Comparison of ENCODE assay signal across 38 mouse cellular contexts in the genomic region with DNA sequence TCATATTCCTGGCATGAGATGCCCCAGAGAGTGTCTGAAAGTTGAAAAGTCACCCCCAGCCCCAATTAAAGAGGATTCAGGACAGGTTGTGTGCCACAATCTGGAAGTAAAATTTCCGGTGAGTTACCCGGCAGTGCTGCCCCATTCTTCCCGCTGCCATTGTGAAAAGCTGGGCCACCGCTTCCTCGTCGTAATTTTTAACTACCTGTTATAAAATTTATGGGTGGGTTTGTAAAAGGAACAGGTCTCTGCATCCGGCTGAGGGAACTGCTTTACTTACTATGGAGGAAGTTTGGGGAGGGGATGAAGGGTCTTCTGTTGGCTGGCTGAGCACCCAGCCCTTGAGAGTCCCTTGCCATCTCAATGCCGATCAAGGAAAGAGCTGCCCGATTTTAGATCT. TPM values are rescaled to one million over a fixed set of nuclear protein-coding genes. Genes with fewer than 3 reads are reported as not detected.
DNase-seq lines count a peak whose midpoint lies in the region; ATAC-seq and TF ChIP-seq lines count a peak whose summit lies in the region.
"Had no signal": no experiment of that assay in that cellular context is flagged by ENCODE, and none has a peak within 500 bp of the region (broad histone marks: within the 10 kb centered on the region; RNA-seq: fewer than 3 reads in every experiment).

No protein-coding gene starts in this region.

- peaks cover 17% of the 10 kb centered on the region for H3K79me2 ChIP-seq in MEL (ENCODE audit: control insufficient read depth, insufficient read depth, low read length, poor library complexity)

- H3K9ac ChIP-seq in kidney, embryonic 14.5 days (ENCODE audit: low read depth, low read length), result peak overlapping the region; percentile 58
- H3K9ac ChIP-seq in MEL (ENCODE audit: control insufficient read depth, low read depth, low read length, poor library complexity, severe bottlenecking), result peak overlapping the region; percentile 98; the same call in 1 of the 2 replicates
- H3K9ac ChIP-seq in intestine, embryonic 15.5 days, result peak overlapping the region; percentile 1; the same call in 1 of the 2 replicates
- H3K9ac ChIP-seq in limb, embryonic 12.5 days (replicated peaks), result no peak overlapping the region
- H3K9ac ChIP-seq in liver, embryonic 12.5 days, result no peak overlapping the region
- H3K9ac ChIP-seq: embryonic facial prominence, embryonic 13.5 days; hindbrain, embryonic 14.5 days had no signal

- H3K4me2 ChIP-seq in kidney, embryonic 14.5 days (replicated peaks; ENCODE audit: low read depth, low read length), result peak overlapping the region; percentile 47
- peak overlapping the region; percentile 6; the same call in 1 of the 2 replicates for H3K4me2 ChIP-seq in intestine, embryonic 15.5 days (replicated peaks)
- peak overlapping the region; percentile 15; the same call in 1 of the 2 replicates for H3K4me2 ChIP-seq in limb, embryonic 12.5 days
- no peak overlapping the region for H3K4me2 ChIP-seq in liver, embryonic 12.5 days
- H3K4me2 ChIP-seq: embryonic facial prominence, embryonic 13.5 days; heart, embryonic 11.5 days; hindbrain, embryonic 14.5 days; midbrain, embryonic 11.5 days had no signal

- WGBS in kidney, embryonic 14.5 days, result 7% methylated on average over 9 of the region's 9 CpGs
- 10% methylated on average over 9 of the region's 9 CpGs for WGBS in intestine, embryonic 15.5 days
- under 1% methylated on average over 9 of the region's 9 CpGs for WGBS in limb, embryonic 12.5 days
- 2% methylated on average over 9 of the region's 9 CpGs for WGBS in liver, embryonic 12.5 days (ENCODE audit: insufficient replicate concordance)

- no peak for ATAC-seq in kidney, embryonic 14.5 days (ENCODE audit: low FRiP score, low TSS enrichment)
- ATAC-seq in intestine, embryonic 15.5 days, result no peak
- no peak for ATAC-seq in limb, embryonic 12.5 days (ENCODE audit: insufficient number of reproducible peaks, insufficient read depth, low FRiP score, low TSS enrichment, low read depth)
- no peak for ATAC-seq in liver, embryonic 12.5 days
- ATAC-seq: forebrain, embryonic 16.5 days had no signal

- no peak for DNase-seq in kidney, postnatal 36 days
- no peak for DNase-seq in MEL (ENCODE audit: low read depth, low spot score)
- DNase-seq in thymus, postnatal 25 days, result no peak
- DNase-seq in testis, postnatal 14 days (ENCODE audit: low spot score), result no peak
- DNase-seq: adrenal gland, postnatal 25 days; cerebellum, adult 11-12 months; cerebellum, adult 9-11 months; gastrocnemius, adult 2 months; gastrocnemius, postnatal 36 days; heart, adult 18-20 months; lung, postnatal 36 days; right cerebral cortex, postnatal 4 days; thymus, adult 2 months; thymus, postnatal 4 days had no signal

- TF ChIP-seq CTCF in MEL (IDR thresholded peaks at IDR 0.05 in 2 of 3, conservative IDR thresholded peaks at IDR 0.05 in 1 of 3; ENCODE audit: control insufficient read depth in 1 of 3, insufficient read depth in 1 of 3, low read depth in 2 of 3, low read length in 3 of 3, poor library complexity in 1 of 3, severe bottlenecking in 1 of 3), result no peak

- no peak for TF ChIP-seq POLR2A in MEL (IDR thresholded peaks at IDR 0.05; ENCODE audit: control insufficient read depth in 1 of 2, insufficient read depth in 1 of 2, low read depth in 1 of 2, low read length in 2 of 2, poor library complexity in 1 of 2)

- H3K36me3 ChIP-seq in kidney, embryonic 14.5 days (ENCODE audit: control insufficient read depth, insufficient read depth, low read length), result no peaks in the 10 kb centered on the region
- peaks cover 0 to 14% of the 10 kb centered on the region in 2 experiments; a peak in 2 of 4 replicates for H3K36me3 ChIP-seq in MEL (ENCODE audit: control insufficient read depth in 1 of 2, insufficient read depth in 2 of 2, low read length in 2 of 2)
- no peaks in the 10 kb centered on the region for H3K36me3 ChIP-seq in intestine, embryonic 15.5 days
- no peaks in the 10 kb centered on the region for H3K36me3 ChIP-seq in limb, embryonic 12.5 days
- H3K36me3 ChIP-seq in liver, embryonic 12.5 days, result no peaks in the 10 kb centered on the region
- H3K36me3 ChIP-seq: embryonic facial prominence, embryonic 13.5 days had no signal

- peaks cover 44% of the 10 kb centered on the region; the same call in 1 of the 2 replicates for H3K4me1 ChIP-seq in kidney, embryonic 14.5 days (ENCODE audit: control insufficient read depth, insufficient read depth, low read length)
- H3K4me1 ChIP-seq in MEL (ENCODE audit: control insufficient read depth in 1 of 2, insufficient read depth in 2 of 2, low read length in 2 of 2), result peaks cover 6 to 16% of the 10 kb centered on the region in 2 experiments; a peak in 3 of 4 replicates
- H3K4me1 ChIP-seq in intestine, embryonic 15.5 days (replicated peaks), result peaks cover 19% of the 10 kb centered on the region; the same call in 1 of the 2 replicates
- peaks cover 59% of the 10 kb centered on the region for H3K4me1 ChIP-seq in limb, embryonic 12.5 days (replicated peaks)
- peaks cover 17% of the 10 kb centered on the region; the same call in 1 of the 2 replicates for H3K4me1 ChIP-seq in liver, embryonic 12.5 days

- peaks cover 18% of the 10 kb centered on the region for H3K27me3 ChIP-seq in kidney, embryonic 14.5 days (ENCODE audit: control insufficient read depth, insufficient read depth, low read length)
- no peaks in the 10 kb centered on the region for H3K27me3 ChIP-seq in MEL (ENCODE audit: control insufficient read depth in 1 of 2, insufficient read depth in 2 of 2, low read length in 2 of 2)
- H3K27me3 ChIP-seq in intestine, embryonic 15.5 days (replicated peaks), result peaks cover 84% of the 10 kb centered on the region
- peaks cover 95% of the 10 kb centered on the region for H3K27me3 ChIP-seq in limb, embryonic 12.5 days
- H3K27me3 ChIP-seq in liver, embryonic 12.5 days (replicated peaks), result peaks cover 99% of the 10 kb centered on the region

- peak overlapping the region; percentile 10; the same call in 1 of the 2 replicates for H3K4me3 ChIP-seq in kidney, embryonic 14.5 days (ENCODE audit: low read length)
- H3K4me3 ChIP-seq in MEL (ENCODE audit: control insufficient read depth in 1 of 2, insufficient read depth in 1 of 2, low read depth in 2 of 2, low read length in 2 of 2), result no peak overlapping the region
- H3K4me3 ChIP-seq in intestine, embryonic 15.5 days (replicated peaks), result no peak overlapping the region
- no peak overlapping the region for H3K4me3 ChIP-seq in limb, embryonic 12.5 days (replicated peaks)
- no peak overlapping the region for H3K4me3 ChIP-seq in liver, embryonic 12.5 days
- H3K4me3 ChIP-seq: embryonic facial prominence, embryonic 13.5 days; erythroblast, embryonic 14.5 days; gastrocnemius, adult 2 months; left cerebral cortex, adult 2 months had no signal

- no peak for TF ChIP-seq RAD21 in MEL (IDR thresholded peaks at IDR 0.05; ENCODE audit: low read depth, low read length)

- no peak for TF ChIP-seq EP300 in MEL (IDR thresholded peaks at IDR 0.05; ENCODE audit: low read depth in 1 of 2, low read length in 2 of 2)

- H3K27ac ChIP-seq in kidney, embryonic 14.5 days (ENCODE audit: low read depth, low read length), result peak overlapping the region; percentile 49; the same call in 1 of the 2 replicates
- H3K27ac ChIP-seq in MEL (ENCODE audit: control insufficient read depth, low read depth, low read length), result no peak overlapping the region
- no peak overlapping the region for H3K27ac ChIP-seq in intestine, embryonic 15.5 days
- no peak overlapping the region for H3K27ac ChIP-seq in limb, embryonic 12.5 days
- H3K27ac ChIP-seq in liver, embryonic 12.5 days, result no peak overlapping the region
- H3K27ac ChIP-seq: embryonic facial prominence, embryonic 13.5 days; hindbrain, embryonic 14.5 days; left cerebral cortex, adult 2 months; stomach, postnatal 0 days had no signal

- no peaks in the 10 kb centered on the region for H3K9me3 ChIP-seq in kidney, embryonic 14.5 days (ENCODE audit: control insufficient read depth, low read length)
- H3K9me3 ChIP-seq in MEL (replicated peaks; ENCODE audit: insufficient read depth, low read length), result no peaks in the 10 kb centered on the region
- H3K9me3 ChIP-seq in intestine, embryonic 15.5 days, result no peaks in the 10 kb centered on the region
- H3K9me3 ChIP-seq in limb, embryonic 12.5 days, result no peaks in the 10 kb centered on the region
- no peaks in the 10 kb centered on the region for H3K9me3 ChIP-seq in liver, embryonic 12.5 days (replicated peaks)
- H3K9me3 ChIP-seq: embryonic facial prominence, embryonic 13.5 days had no signal

RNA-seq across cellular contexts. Expression of a gene that starts 1.5 kb away (rescaled TPM):
- 12.3 and 16.1 TPM in 2 replicates for polyA plus RNA-seq in kidney, embryonic 14.5 days (2014; fragmentation: Nextera tagmentation; extraction: Ambion mirVana)
- 1.7 and 2.3 TPM in 2 replicates for total RNA-seq in MEL (2012; rRNA removed)
- polyA plus RNA-seq in MEL (2012; ENCODE audit: insufficient read depth in 1 of 2, insufficient read length in 2 of 2, low read depth in 1 of 2, low replicate concordance in 2 of 2, missing spikeins in 1 of 2), result 1 to 10 TPM in 1 of 2 experiments, not detected in 1; 9.4 TPM
- 5.7 and 6.1 TPM in 2 replicates for polyA plus RNA-seq in intestine, embryonic 15.5 days (2015; fragmentation: Nextera tagmentation; extraction: Ambion mirVana)
- 3.9 and 4.4 TPM in 2 replicates for polyA plus RNA-seq in limb, embryonic 12.5 days (2016; fragmentation: Nextera tagmentation; extraction: Ambion mirVana)
- polyA plus RNA-seq in liver, embryonic 12.5 days (2016; fragmentation: Nextera tagmentation; extraction: Ambion mirVana), result 0.17 and 0.19 TPM in 2 replicates
- total RNA-seq: common myeloid progenitor, adult 5-6 weeks; hematopoietic stem cell, adult 5-6 weeks; layer of hippocampus, postnatal 14 days; left cerebral cortex, adult 2 months; left cerebral cortex, postnatal 36 days; liver, adult 2 months; megakaryocyte, adult 5-6 weeks; midbrain, postnatal 0 days had no signal
- polyA plus RNA-seq: embryonic facial prominence, embryonic 13.5 days; erythroblast, embryonic 14.5 days; forebrain, embryonic 11.5 days; forebrain, embryonic 16.5 days; heart, postnatal 0 days; liver, adult 2 months; liver, embryonic 16.5 days; midbrain, embryonic 11.5 days; midbrain, postnatal 0 days; spleen, adult 2 months had no signal

RNA-seq across cellular contexts. Expression of a gene that starts 6.1 kb away (rescaled TPM):
- polyA plus RNA-seq in kidney, embryonic 14.5 days (2014; fragmentation: Nextera tagmentation; extraction: Ambion mirVana), result 12.6 and 13.8 TPM in 2 replicates
- total RNA-seq in MEL (2012; rRNA removed), result 0.26 and 0.31 TPM in 2 replicates
- polyA plus RNA-seq in MEL (2012; ENCODE audit: insufficient read depth in 1 of 2, insufficient read length in 2 of 2, low read depth in 1 of 2, low replicate concordance in 2 of 2, missing spikeins in 1 of 2), result 1 to 10 TPM in 1 of 2 experiments, not detected in 1; 1.7 TPM
- 6.2 and 7.0 TPM in 2 replicates for polyA plus RNA-seq in intestine, embryonic 15.5 days (2015; fragmentation: Nextera tagmentation; extraction: Ambion mirVana)
- 3.9 and 4.0 TPM in 2 replicates for polyA plus RNA-seq in limb, embryonic 12.5 days (2016; fragmentation: Nextera tagmentation; extraction: Ambion mirVana)
- polyA plus RNA-seq in liver, embryonic 12.5 days (2016; fragmentation: Nextera tagmentation; extraction: Ambion mirVana), result 0.08 and 0.22 TPM in 2 replicates
- total RNA-seq: common myeloid progenitor, adult 5-6 weeks; heart, adult 18-20 months; hematopoietic stem cell, adult 5-6 weeks; layer of hippocampus, postnatal 14 days; left cerebral cortex, adult 2 months; left cerebral cortex, postnatal 36 days; liver, adult 2 months; megakaryocyte, adult 5-6 weeks; midbrain, postnatal 0 days had no signal
- polyA plus RNA-seq: embryonic facial prominence, embryonic 13.5 days; erythroblast, embryonic 14.5 days; forebrain, embryonic 11.5 days; forebrain, embryonic 16.5 days; heart, postnatal 0 days; liver, adult 2 months; liver, embryonic 16.5 days; midbrain, embryonic 11.5 days; midbrain, postnatal 0 days; spleen, adult 2 months had no signal

RNA-seq across cellular contexts. Expression of a gene that starts 20.3 kb away (rescaled TPM):
- polyA plus RNA-seq in kidney, embryonic 14.5 days (2014; fragmentation: Nextera tagmentation; extraction: Ambion mirVana), result 10.3 and 10.7 TPM in 2 replicates
- total RNA-seq in MEL (2012; rRNA removed), result 3.2 and 4.1 TPM in 2 replicates
- 100 to 1,000 TPM in 1 of 2 experiments, 1 to 10 TPM in 1; 9.5 to 400 TPM for polyA plus RNA-seq in MEL (2012; ENCODE audit: insufficient read depth in 1 of 2, insufficient read length in 2 of 2, low read depth in 1 of 2, low replicate concordance in 2 of 2, missing spikeins in 1 of 2)
- 1.3 and 1.4 TPM in 2 replicates for polyA plus RNA-seq in intestine, embryonic 15.5 days (2015; fragmentation: Nextera tagmentation; extraction: Ambion mirVana)
- 3.6 TPM in 2 replicates for polyA plus RNA-seq in limb, embryonic 12.5 days (2016; fragmentation: Nextera tagmentation; extraction: Ambion mirVana)
- 0.07 TPM in 1 of 2 replicates, not detected in the other for polyA plus RNA-seq in liver, embryonic 12.5 days (2016; fragmentation: Nextera tagmentation; extraction: Ambion mirVana)
- total RNA-seq: common myeloid progenitor, adult 5-6 weeks; heart, adult 18-20 months; hematopoietic stem cell, adult 5-6 weeks; layer of hippocampus, postnatal 14 days; left cerebral cortex, adult 2 months; left cerebral cortex, postnatal 36 days; liver, adult 2 months; megakaryocyte, adult 5-6 weeks; midbrain, postnatal 0 days had no signal
- polyA plus RNA-seq: embryonic facial prominence, embryonic 13.5 days; erythroblast, embryonic 14.5 days; forebrain, embryonic 11.5 days; forebrain, embryonic 16.5 days; heart, embryonic 11.5 days; heart, postnatal 0 days; liver, adult 2 months; liver, embryonic 16.5 days; lung, embryonic 16.5 days; midbrain, embryonic 11.5 days; midbrain, postnatal 0 days; spleen, adult 2 months; stomach, postnatal 0 days had no signal

RNA-seq across cellular contexts. Expression of a gene that starts 22.2 kb away (rescaled TPM):
- polyA plus RNA-seq in kidney, embryonic 14.5 days (2014; fragmentation: Nextera tagmentation; extraction: Ambion mirVana), result 7.4 and 8.6 TPM in 2 replicates
- total RNA-seq in MEL (2012; rRNA removed), result 2.5 and 2.6 TPM in 2 replicates
- 1 to 10 TPM in 1 of 2 experiments, not detected in 1; 9.4 TPM for polyA plus RNA-seq in MEL (2012; ENCODE audit: insufficient read depth in 1 of 2, insufficient read length in 2 of 2, low read depth in 1 of 2, low replicate concordance in 2 of 2, missing spikeins in 1 of 2)
- 9.5 and 10.6 TPM in 2 replicates for polyA plus RNA-seq in intestine, embryonic 15.5 days (2015; fragmentation: Nextera tagmentation; extraction: Ambion mirVana)
- 3.8 and 6.7 TPM in 2 replicates for polyA plus RNA-seq in limb, embryonic 12.5 days (2016; fragmentation: Nextera tagmentation; extraction: Ambion mirVana)
- polyA plus RNA-seq in liver, embryonic 12.5 days (2016; fragmentation: Nextera tagmentation; extraction: Ambion mirVana), result 1.3 and 1.9 TPM in 2 replicates
- total RNA-seq: common myeloid progenitor, adult 5-6 weeks; layer of hippocampus, postnatal 14 days; left cerebral cortex, adult 2 months; left cerebral cortex, postnatal 36 days; liver, adult 2 months; megakaryocyte, adult 5-6 weeks had no signal
- polyA plus RNA-seq: forebrain, embryonic 11.5 days; forebrain, embryonic 16.5 days; heart, postnatal 0 days; liver, adult 2 months; midbrain, embryonic 11.5 days; midbrain, postnatal 0 days had no signal

RNA-seq across cellular contexts. Expression of a gene that starts 29.3 kb away (rescaled TPM):
- 5.1 and 5.8 TPM in 2 replicates for polyA plus RNA-seq in kidney, embryonic 14.5 days (2014; fragmentation: Nextera tagmentation; extraction: Ambion mirVana)
- 0.46 and 0.56 TPM in 2 replicates for total RNA-seq in MEL (2012; rRNA removed)
- 1 to 10 TPM in 1 of 2 experiments, not detected in 1; 3.0 TPM for polyA plus RNA-seq in MEL (2012; ENCODE audit: insufficient read depth in 1 of 2, insufficient read length in 2 of 2, low read depth in 1 of 2, low replicate concordance in 2 of 2, missing spikeins in 1 of 2)
- 7.7 and 10.1 TPM in 2 replicates for polyA plus RNA-seq in intestine, embryonic 15.5 days (2015; fragmentation: Nextera tagmentation; extraction: Ambion mirVana)
- polyA plus RNA-seq in limb, embryonic 12.5 days (2016; fragmentation: Nextera tagmentation; extraction: Ambion mirVana), result 6.3 and 12.2 TPM in 2 replicates
- 0.92 and 1.2 TPM in 2 replicates for polyA plus RNA-seq in liver, embryonic 12.5 days (2016; fragmentation: Nextera tagmentation; extraction: Ambion mirVana)
- total RNA-seq: common myeloid progenitor, adult 5-6 weeks; hematopoietic stem cell, adult 5-6 weeks; layer of hippocampus, postnatal 14 days; left cerebral cortex, adult 2 months; left cerebral cortex, postnatal 36 days; megakaryocyte, adult 5-6 weeks had no signal
- polyA plus RNA-seq: erythroblast, embryonic 14.5 days; forebrain, embryonic 11.5 days; forebrain, embryonic 16.5 days; heart, postnatal 0 days; liver, adult 2 months; midbrain, embryonic 11.5 days; midbrain, postnatal 0 days had no signal

Comparison
In these comparisons a context has a peak if more than half of its experiments do, and no peak if none do; other contexts are left out.
1. H3K9ac ChIP-seq: peak in kidney, embryonic 14.5 days (single experiment), MEL (single experiment) and intestine, embryonic 15.5 days (single experiment); none in limb, embryonic 12.5 days (single experiment) and liver, embryonic 12.5 days (single experiment).